Mouse (Mus musculus): ENCODE data around the gene Bcat2. TPM values are rescaled to one million over a fixed set of nuclear protein-coding genes. Genes with fewer than 3 reads are reported as not detected.

Gene Bcat2
- total and polyA plus RNA-seq, 2 experiments = 14.7 to 54.5 TPM

DNA sequence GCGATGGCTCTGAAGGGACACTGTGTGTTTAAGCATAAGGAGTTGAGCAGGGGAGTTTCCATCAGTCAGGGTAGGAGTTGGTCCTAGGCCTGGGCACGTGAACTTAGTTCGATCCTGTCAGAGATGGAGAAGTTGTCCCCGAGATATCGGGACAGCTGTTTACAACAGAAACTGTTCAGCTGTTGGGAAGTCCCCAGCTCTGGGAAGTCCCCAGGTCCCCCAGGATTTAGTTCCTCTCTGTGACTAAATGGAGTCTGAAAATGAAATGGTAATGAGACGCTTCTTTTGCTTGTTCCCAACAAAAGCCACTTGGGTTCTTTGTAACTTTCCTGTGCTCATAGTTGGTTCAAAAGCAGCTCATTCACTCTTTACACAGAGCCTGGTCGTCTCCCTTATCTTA lies 21.9 kb downstream of the Bcat2 start:
- H3K4me1 ChIP-seq (ENCODE audit: control insufficient read depth, insufficient read depth, low read length) = peaks cover 3% of the 10 kb centered on the region; the same call in 1 of the 2 replicates
- H3K4me3 ChIP-seq (ENCODE audit: insufficient read depth, low read depth, low read length) = no peak overlapping the region
- TF ChIP-seq CTCF (IDR thresholded peaks at IDR 0.05; ENCODE audit: low read depth, low read length) (no peak), POLR2A (IDR thresholded peaks at IDR 0.05; ENCODE audit: extremely low read depth, insufficient read depth, low read length) (no peak)
- no peak for DNase-seq (ENCODE audit: extremely low read depth, low read depth, low spot score)
- H3K27ac ChIP-seq (replicated peaks; ENCODE audit: insufficient read depth, low read depth, low read length) = no peak overlapping the region
- no peaks in the 10 kb centered on the region for H3K27me3 ChIP-seq (ENCODE audit: control insufficient read depth, insufficient read depth, low read length)
- 69% methylated on average over 7 of the region's 7 CpGs for WGBS
- H3K36me3 ChIP-seq (ENCODE audit: control insufficient read depth, insufficient read depth, low read length) = no peaks in the 10 kb centered on the region
- H3K9ac ChIP-seq (ENCODE audit: low read depth, low read length) = no peak overlapping the region
- no peaks in the 10 kb centered on the region for H3K79me2 ChIP-seq (ENCODE audit: control insufficient read depth, insufficient read depth, low read length)

- H3K4me3 ChIP-seq (ENCODE audit: insufficient read depth, low read depth, low read length) = no peak overlapping the region
- TF ChIP-seq CTCF (IDR thresholded peaks at IDR 0.05; ENCODE audit: low read depth, low read length) = peak; percentile 93
- TF ChIP-seq POLR2A (IDR thresholded peaks at IDR 0.05; ENCODE audit: extremely low read depth, insufficient read depth, low read length) = no peak
- H3K79me2 ChIP-seq (ENCODE audit: control insufficient read depth, insufficient read depth, low read length) = no peaks in the 10 kb centered on the region
- WGBS = 22% methylated on average over 10 of the region's 10 CpGs
- peaks cover 11% of the 10 kb centered on the region for H3K4me1 ChIP-seq (ENCODE audit: control insufficient read depth, insufficient read depth, low read length)
- no peak overlapping the region for H3K27ac ChIP-seq (replicated peaks; ENCODE audit: insufficient read depth, low read depth, low read length)
- DNase-seq (ENCODE audit: extremely low read depth, low read depth, low spot score) = peak; percentile 71
- H3K9ac ChIP-seq (ENCODE audit: low read depth, low read length) = no peak overlapping the region
- H3K27me3 ChIP-seq (ENCODE audit: control insufficient read depth, insufficient read depth, low read length) = no peaks in the 10 kb centered on the region
- H3K36me3 ChIP-seq (ENCODE audit: control insufficient read depth, insufficient read depth, low read length) = no peaks in the 10 kb centered on the region
Observed at GRCm38 (mm10) chr7:45593118-45593815, 23.3 kb downstream of the Bcat2 start.

DNA sequence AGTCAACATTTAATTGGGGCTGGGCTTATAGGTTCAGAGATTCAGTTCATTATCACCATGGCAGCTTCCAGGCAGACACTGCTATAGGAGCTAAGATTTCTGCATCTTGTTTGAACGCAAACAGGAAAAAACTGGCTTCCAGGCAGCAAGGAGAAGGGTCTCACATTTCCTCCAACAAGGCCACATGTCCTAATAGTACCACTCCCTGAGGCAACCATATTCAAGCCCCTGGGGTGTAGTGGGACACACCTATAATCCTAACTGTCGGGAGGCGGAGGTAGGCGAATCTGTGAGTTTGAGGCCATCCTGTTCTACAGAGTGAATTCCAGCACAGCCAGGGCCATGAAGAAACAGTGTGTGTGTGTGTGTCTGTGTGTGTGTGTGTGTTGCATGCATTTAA lies 25.2 kb downstream of the Bcat2 start:
- Histone ChIP-seq H3K27me3 (ENCODE audit: control insufficient read depth, insufficient read depth, low read length) (no peaks in the 10 kb centered on the region), H3K36me3 (ENCODE audit: control insufficient read depth, insufficient read depth, low read length) (no peaks in the 10 kb centered on the region), H3K4me1 (ENCODE audit: control insufficient read depth, insufficient read depth, low read length) (peaks cover 11% of the 10 kb centered on the region), H3K9ac (ENCODE audit: low read depth, low read length) (no peak overlapping the region), H3K27ac (replicated peaks; ENCODE audit: insufficient read depth, low read depth, low read length) (no peak overlapping the region), H3K79me2 (ENCODE audit: control insufficient read depth, insufficient read depth, low read length) (no peaks in the 10 kb centered on the region), H3K4me3 (ENCODE audit: insufficient read depth, low read depth, low read length) (no peak overlapping the region)
- no peak for DNase-seq (ENCODE audit: extremely low read depth, low read depth, low spot score)
- TF ChIP-seq CTCF (IDR thresholded peaks at IDR 0.05; ENCODE audit: low read depth, low read length) = no peak
- TF ChIP-seq POLR2A (IDR thresholded peaks at IDR 0.05; ENCODE audit: extremely low read depth, insufficient read depth, low read length) = no peak
- 97% methylated on average over 4 of the region's 4 CpGs for WGBS

GRCm38 (mm10) chr7:45596107-45596506 lies 26.2 kb downstream of the Bcat2 start:
- Histone ChIP-seq H3K27ac (replicated peaks; ENCODE audit: insufficient read depth, low read depth, low read length) (no peak overlapping the region), H3K27me3 (ENCODE audit: control insufficient read depth, insufficient read depth, low read length) (no peaks in the 10 kb centered on the region), H3K36me3 (ENCODE audit: control insufficient read depth, insufficient read depth, low read length) (no peaks in the 10 kb centered on the region), H3K4me1 (ENCODE audit: control insufficient read depth, insufficient read depth, low read length) (peaks cover 11% of the 10 kb centered on the region), H3K79me2 (ENCODE audit: control insufficient read depth, insufficient read depth, low read length) (no peaks in the 10 kb centered on the region), H3K4me3 (ENCODE audit: insufficient read depth, low read depth, low read length) (no peak overlapping the region), H3K9ac (ENCODE audit: low read depth, low read length) (no peak overlapping the region)
- TF ChIP-seq POLR2A (IDR thresholded peaks at IDR 0.05; ENCODE audit: extremely low read depth, insufficient read depth, low read length) (no peak), CTCF (IDR thresholded peaks at IDR 0.05; ENCODE audit: low read depth, low read length) (no peak)
- no peak for DNase-seq (ENCODE audit: extremely low read depth, low read depth, low spot score)
- WGBS = 100% methylated on average over 1 of the region's 1 CpGs

DNA sequence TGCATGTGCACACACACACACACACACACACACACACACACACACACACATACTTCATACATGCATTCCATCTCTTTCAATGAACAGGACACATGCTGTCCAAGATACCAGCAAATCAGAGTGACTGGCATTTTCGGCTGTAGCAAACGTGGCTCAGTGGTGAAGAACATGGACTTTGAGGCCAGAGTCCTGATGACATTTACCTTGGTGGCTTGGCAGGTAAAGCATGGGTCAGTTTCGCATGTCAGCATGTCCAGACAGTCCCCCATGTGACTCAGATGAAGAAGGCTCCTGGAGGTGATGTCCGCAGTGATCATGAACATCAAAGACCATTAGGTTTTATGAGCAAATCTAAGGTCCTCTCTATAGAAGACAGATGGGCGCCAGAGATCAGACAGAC lies 27.1 kb downstream of the Bcat2 start:
- no peak overlapping the region for H3K9ac ChIP-seq (ENCODE audit: low read depth, low read length)
- no peak for TF ChIP-seq CTCF (IDR thresholded peaks at IDR 0.05; ENCODE audit: low read depth, low read length)
- TF ChIP-seq POLR2A (IDR thresholded peaks at IDR 0.05; ENCODE audit: extremely low read depth, insufficient read depth, low read length) = no peak
- H3K79me2 ChIP-seq (ENCODE audit: control insufficient read depth, insufficient read depth, low read length) = no peaks in the 10 kb centered on the region
- no peak overlapping the region for H3K27ac ChIP-seq (replicated peaks; ENCODE audit: insufficient read depth, low read depth, low read length)
- no peak overlapping the region for H3K4me3 ChIP-seq (ENCODE audit: insufficient read depth, low read depth, low read length)
- H3K4me1 ChIP-seq (ENCODE audit: control insufficient read depth, insufficient read depth, low read length) = peaks cover 11% of the 10 kb centered on the region
- WGBS = 45% methylated on average over 5 of the region's 5 CpGs
- no peaks in the 10 kb centered on the region for H3K36me3 ChIP-seq (ENCODE audit: control insufficient read depth, insufficient read depth, low read length)
- DNase-seq (ENCODE audit: extremely low read depth, low read depth, low spot score) = peak; percentile 77
- H3K27me3 ChIP-seq (ENCODE audit: control insufficient read depth, insufficient read depth, low read length) = no peaks in the 10 kb centered on the region

DNA sequence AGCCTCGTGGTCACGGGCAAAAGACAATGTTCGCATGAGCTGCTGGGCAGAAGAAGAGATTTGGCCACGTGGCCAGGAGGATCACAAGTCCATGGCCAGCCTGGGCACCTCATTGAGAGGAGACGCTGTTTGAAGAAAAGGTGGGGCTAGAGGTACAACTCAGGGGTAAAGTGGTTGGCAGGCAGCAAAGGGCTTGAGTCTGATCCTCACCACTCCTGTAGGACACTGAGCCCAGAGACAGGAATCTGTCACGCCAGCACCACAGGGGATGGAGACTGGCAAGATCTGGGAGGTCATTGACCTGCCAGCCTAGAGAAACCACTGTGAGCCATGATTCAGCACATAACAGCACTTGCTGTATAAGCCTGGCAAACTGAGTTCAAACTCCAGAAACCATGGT lies 27.6 kb downstream of the Bcat2 start:
- Histone ChIP-seq H3K36me3 (ENCODE audit: control insufficient read depth, insufficient read depth, low read length) (no peaks in the 10 kb centered on the region), H3K9ac (ENCODE audit: low read depth, low read length) (no peak overlapping the region), H3K79me2 (ENCODE audit: control insufficient read depth, insufficient read depth, low read length) (no peaks in the 10 kb centered on the region), H3K4me3 (ENCODE audit: insufficient read depth, low read depth, low read length) (no peak overlapping the region), H3K27ac (replicated peaks; ENCODE audit: insufficient read depth, low read depth, low read length) (no peak overlapping the region), H3K27me3 (ENCODE audit: control insufficient read depth, insufficient read depth, low read length) (no peaks in the 10 kb centered on the region), H3K4me1 (ENCODE audit: control insufficient read depth, insufficient read depth, low read length) (peaks cover 11% of the 10 kb centered on the region)
- DNase-seq (ENCODE audit: extremely low read depth, low read depth, low spot score) = peak; percentile 82
- 27% methylated on average over 6 of the region's 6 CpGs for WGBS
- TF ChIP-seq CTCF (IDR thresholded peaks at IDR 0.05; ENCODE audit: low read depth, low read length) (no peak), POLR2A (IDR thresholded peaks at IDR 0.05; ENCODE audit: extremely low read depth, insufficient read depth, low read length) (no peak)

All from liver, adult 2 months (tissue).